Mouse (Mus musculus): Measurements from ENCODE around the gene Itgb4. TPM values are rescaled to one million over a fixed set of nuclear protein-coding genes. Genes with fewer than 3 reads are reported as not detected.

The Itgb4 gene
- total RNA-seq, 1 experiment from 2014 or later, result 2.0 TPM

DNA sequence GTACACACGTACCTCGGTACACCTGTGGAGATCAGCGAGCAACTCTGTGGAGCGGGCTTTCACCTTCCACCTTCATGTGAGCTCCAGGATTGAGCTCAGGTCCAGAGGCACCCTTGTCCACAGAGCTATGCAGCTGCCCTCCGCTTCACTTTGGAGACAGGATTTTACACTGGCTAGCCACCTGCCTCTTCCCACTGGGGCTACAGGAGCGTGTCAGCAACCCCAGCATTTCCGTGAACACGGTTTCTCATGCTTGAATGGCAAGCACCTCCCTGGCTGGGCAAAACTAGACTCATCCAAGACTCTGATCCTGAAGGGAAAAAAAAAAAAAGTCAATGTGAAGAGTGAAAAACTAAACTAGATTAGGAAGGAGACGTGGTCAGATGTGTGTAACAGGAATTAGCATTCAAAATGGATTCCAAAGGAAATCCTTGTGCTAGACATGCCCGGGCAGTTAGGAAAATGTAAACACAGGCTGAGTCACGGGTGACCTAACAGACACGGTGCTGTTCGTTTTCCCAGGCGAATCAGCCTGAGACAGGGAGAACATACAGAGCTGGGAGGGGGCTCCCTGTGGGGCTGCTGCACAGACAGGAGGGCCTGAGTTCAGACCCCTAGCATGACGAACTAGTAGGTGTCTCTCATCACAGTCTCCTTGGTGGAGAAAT is 4.4 kb upstream of the Itgb4 start:
- DNase-seq, result no peak

DNA sequence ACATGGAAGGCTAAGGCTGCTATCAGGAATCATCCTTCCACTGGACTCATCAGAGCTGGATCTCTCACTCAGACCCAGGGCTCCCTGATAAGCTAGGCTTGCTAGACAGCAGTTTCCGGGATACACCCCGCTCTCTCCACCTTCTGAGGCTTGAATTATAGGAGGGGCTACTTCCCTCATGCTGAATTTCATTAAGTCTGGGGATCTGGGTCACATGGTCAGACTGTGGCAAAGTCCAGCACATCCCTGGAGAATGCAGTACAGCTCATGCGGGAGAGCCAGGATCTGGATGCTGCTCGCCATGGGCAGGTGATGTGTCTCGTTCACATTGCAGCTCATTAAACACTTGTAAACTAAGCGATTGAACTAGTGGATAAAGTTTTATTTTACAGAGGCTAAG is 3.5 kb upstream of the Itgb4 start:
- DNase-seq, result no peak

DNA sequence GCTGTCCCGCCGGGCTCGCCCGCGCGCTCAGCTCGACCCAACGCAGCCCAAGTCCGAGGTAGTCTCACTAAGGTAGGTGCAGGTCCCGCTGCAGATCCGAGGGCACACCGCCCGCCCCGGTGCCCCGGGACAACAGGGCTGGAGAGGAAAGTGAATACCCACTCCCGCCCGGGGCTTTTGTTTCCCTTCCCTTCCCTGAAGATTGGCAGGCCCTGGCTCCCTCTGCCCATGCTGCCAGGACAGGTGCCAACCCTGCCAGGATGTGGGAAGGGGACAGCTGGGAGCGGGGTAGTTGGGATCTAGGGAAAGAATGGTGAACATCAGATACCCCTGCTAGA is 543 bp downstream of the Itgb4 start:
- DNase-seq, result no peak

DNA sequence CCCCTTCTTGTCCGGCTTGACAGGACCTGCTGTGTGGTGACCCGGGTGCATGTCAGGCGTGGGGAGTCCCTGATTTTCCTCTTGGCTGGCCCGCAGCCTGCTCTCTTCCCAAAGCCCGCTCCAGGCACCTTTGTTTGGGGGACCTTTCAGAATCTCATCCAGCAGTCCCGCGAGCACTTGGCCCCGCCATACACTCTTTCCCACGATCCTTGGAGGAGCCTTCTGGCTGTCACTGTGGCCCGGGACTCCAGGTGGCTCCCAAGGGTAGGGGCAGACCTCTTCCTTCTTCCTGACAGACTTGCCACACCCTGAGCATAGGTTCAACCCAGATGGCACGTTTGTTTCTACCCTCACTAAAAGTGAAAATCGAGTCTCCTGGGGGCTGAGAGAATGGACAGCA is 1.0 kb downstream of the Itgb4 start:
- no peak for DNase-seq

DNA sequence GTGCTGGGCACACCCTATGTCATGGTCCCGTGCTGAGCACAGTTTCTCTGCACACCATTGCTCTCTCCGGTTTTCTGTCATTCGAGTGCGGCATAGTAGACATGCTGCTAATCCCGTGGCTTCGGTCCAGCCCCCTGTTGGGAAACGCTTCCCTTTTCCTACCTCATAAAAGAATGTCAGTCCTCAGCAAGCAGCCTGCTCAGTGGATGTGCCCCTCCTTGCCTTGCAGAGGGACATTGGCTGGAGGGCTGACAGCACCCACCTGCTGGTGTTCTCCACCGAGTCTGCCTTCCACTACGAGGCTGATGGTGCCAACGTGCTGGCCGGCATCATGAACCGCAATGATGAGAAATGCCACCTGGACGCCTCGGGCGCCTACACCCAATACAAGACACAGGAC is 8.0 kb downstream of the Itgb4 start:
- DNase-seq, result no peak

DNA sequence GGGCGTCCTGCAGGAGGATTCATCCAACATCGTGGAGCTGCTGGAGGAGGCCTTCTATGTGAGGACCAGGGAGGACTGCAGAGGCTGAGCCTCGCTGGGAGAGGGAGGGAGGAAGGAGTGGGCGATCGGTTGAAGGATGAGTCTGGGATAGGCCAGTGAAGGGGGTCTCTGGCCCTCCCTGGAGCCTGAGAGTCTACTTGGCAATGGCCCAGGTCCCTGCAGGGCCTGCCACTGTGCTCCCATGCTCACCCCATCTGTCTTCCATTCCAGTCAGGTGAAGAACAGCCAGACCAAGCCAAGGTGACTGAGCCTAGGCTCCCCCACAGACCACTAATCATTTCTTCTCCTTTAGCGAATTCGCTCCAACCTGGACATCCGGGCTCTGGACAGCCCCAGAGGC is 8.8 kb downstream of the Itgb4 start:
- no peak for DNase-seq

DNA sequence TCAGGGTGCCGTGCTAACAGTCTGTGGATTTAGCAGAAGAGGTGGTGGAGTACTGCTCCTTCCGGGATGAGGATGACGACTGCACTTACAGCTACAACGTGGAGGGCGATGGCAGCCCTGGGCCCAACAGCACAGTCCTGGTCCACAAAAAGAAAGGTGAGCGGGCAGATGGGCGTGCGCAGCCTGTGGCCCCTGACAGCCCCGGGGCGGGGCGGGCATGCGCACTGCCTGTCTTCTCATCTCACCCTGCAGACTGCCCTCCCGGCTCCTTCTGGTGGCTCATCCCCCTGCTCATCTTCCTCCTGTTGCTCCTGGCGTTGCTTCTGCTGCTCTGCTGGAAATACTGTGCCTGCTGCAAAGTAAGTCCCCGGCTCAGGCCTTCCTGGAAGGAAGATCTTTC is 15.2 kb downstream of the Itgb4 start:
- no peak for DNase-seq

DNA sequence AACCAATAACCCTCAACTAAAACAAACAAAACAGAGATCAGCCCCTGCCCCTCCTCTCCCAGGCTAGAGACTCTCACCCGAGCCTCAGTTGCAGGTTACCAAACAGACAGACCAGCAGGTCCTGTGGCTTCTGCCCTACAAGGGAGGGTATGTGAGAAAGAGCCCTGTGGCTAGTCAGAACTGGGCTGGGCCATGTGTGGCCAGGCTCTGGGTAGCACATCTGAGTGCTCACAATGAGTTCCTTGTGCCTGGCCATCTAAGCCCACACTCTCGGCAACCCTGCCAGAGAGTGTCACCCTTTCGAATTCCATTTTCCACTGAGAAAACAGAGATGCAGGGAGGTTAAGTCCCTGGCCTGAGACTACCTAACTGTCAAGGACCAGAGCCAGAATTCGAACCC is 17.6 kb downstream of the Itgb4 start:
- DNase-seq, result no peak

DNA sequence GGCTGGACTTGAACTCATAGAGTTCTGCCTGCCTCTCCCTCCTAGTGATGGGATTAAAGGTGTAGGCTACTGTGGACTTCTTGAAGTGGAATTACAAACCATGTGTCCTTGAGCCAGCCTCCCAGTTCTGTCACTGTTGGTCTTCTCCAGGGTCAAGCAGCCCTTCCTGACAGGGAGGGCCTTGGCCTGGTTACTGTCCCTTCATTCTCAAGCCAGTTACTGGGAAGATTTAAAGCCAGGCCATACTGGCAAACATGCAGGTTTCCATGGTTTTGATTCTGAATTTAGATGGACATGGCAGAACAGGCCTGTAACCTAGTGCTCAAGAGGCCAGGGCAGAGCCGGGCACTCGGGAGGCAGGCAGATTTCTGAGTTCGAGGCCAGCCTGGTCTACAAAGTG is 20.7 kb downstream of the Itgb4 start:
- no peak for DNase-seq

DNA sequence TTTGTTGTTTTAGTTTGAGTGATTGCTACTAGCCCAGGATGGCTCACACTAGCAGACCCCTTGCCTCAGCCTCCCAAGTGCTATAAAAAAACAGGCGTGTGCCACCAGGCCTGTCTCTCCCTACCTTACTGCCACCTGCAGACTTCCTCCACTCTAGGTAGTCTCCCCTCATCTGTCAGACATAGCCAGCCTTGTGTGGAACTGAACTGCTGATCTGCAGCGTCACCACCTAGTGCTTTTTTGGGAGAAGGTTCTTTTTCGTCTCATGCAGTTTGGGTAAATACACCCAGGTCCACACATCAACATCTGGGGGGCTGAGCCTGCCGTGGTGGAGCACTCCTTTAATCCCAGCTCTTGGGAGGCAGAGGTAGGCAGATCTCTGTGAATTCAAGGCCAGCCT is 22.5 kb downstream of the Itgb4 start:
- DNase-seq, result no peak

DNA sequence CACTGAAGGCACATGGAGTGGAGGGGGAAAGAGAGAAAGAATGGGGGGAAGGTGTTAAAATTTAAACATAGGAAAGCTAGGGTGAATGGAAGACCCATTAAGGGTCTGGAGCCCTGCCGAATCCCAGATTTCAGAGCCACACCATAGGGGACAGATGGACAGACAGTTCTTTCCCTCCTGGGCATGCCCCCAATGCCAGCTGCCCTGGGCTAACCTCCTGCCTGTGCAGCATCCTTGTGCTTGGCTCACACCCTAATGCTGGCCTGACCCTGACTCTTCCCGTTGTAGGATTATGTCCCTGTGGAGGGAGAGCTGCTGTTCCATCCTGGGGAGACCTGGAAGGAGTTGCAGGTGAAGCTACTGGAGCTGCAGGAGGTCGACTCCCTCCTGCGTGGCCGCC is 23.2 kb downstream of the Itgb4 start:
- no peak for DNase-seq

DNA sequence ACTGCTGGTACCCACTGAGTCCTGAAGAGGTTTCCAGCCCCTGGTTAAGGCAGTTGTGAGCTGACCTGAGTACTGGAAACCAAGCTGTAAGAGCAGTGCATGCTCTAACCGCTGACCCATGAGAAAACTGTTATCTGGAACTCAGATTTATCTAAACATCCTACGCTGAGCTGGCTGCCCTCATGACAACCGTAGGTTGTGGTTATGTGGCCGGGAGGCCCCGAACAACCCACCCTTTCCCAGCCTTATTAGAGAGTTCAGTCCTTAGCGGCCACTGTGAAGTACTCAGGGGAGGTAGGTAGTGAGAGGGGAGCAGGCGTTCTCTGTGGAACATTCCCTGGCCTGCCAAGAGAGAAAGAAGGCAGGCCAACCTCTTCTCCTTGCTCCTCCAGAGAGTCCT is 24.5 kb downstream of the Itgb4 start:
- DNase-seq, result no peak

DNA sequence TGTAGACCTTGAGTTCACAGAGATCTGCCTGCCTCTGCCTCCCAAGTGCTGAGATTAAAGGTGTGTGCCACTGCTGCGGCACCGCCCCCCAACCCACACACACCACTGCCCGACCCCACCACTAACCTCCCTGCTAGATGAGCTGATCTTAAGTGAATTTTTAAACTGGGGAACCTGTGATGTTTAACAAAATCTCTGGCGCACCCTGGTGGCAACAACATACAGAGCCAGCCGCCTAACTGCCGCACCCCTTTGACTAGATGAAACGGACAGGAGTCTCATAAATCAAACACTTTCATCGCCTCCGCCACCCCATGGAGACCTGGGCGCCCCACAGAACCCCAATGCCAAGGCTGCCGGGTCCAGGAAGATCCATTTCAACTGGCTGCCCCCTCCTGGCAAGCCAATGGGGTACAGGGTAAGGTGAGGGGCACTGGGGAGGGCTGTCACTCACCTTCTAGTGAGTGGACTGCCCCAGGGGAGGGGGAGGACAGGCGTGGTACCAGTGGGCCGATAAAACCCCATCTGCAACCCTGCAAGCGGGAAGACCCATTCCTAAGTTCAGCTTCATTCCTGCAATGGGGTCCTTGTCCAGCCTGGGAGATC is 25.1 kb downstream of the Itgb4 start:
- DNase-seq, result peak; percentile 75

DNA sequence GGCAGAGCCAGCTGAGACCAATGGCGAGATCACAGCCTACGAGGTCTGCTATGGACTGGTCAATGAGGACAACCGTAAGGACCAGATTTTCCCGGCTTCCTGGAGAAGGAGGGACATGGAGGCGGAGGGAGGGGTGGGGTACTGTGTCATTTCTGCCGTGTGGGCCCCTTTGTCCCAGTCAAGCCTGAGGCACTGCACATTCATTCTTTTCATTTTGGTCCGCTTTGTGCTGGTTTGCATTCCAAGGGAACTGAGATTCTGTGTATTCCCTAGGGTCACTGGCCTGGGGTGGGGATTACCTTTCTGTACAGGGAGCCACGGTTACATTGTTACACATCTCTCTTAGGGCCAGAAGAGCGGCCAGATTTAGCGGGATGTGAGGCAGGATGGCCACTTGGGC is 26.1 kb downstream of the Itgb4 start:
- no peak for DNase-seq

DNA sequence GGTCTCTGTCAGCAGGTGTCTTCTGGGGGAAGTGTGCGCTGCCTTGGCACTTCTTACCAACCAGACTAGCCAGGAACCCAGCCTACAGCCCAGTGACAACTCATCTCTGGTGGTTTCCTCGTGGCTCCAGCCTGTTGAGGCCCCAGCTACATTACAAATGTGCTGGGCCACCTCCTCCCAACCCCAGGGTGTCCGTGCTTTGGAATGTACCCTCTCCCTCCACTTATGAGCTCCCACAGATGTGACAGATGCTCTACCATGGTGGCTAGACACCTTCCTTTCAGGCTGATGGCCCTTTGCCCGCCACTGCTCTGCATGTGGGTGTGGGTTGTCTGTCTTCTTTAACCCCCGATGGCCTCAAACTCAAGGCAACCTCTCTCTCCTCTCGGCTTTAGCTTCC is 27.2 kb downstream of the Itgb4 start:
- no peak for DNase-seq

DNA sequence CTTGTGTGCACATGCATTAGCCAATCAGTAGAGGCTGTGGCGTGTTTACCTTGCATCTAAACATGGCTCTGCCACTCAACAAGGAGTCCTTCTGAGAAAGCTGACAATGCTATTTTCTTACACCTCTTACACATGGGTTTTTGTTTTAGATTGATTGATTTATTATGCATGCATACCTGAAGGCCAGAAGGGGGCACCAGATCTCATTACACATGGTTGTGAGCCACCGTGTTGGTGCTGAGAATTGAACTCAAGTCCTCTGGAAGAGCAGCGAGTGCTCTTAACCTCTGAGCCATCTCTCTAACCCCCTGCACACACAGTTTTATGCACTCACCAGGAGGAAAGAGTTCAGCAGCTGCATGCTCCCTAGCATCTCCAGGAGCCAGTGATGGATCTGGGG is 28.4 kb downstream of the Itgb4 start:
- no peak for DNase-seq

DNA sequence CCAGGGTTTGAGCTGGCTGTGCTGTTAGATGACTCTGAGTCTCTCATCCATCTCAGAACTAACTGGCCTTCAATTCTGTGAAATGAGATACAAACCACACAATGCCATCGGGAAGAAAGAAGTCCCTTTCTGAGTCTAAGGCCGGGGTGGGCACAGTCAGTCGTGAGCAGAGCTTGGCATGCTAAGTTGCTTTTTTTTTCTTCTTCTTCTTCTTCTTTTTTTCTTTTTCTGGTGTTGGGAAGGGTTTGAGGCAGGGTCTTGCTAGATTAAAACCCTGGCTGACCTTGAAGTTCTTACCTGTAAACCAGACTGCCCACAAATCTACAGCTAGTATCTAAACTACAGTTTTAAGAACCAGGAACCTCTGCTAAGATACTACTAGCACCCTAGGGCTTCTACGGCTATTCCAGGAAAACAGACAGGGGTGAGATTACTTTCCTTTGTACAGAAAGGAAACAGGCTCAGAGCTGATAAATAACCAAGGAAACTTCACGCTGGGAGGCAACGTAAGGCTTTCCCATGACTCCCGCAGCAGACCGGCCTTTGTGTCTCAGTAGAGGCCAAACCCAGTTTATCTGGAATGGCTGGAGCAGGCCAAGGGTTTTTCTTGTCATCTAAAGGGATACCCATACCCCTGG is 29.8 kb downstream of the Itgb4 start:
- DNase-seq, result no peak

DNA sequence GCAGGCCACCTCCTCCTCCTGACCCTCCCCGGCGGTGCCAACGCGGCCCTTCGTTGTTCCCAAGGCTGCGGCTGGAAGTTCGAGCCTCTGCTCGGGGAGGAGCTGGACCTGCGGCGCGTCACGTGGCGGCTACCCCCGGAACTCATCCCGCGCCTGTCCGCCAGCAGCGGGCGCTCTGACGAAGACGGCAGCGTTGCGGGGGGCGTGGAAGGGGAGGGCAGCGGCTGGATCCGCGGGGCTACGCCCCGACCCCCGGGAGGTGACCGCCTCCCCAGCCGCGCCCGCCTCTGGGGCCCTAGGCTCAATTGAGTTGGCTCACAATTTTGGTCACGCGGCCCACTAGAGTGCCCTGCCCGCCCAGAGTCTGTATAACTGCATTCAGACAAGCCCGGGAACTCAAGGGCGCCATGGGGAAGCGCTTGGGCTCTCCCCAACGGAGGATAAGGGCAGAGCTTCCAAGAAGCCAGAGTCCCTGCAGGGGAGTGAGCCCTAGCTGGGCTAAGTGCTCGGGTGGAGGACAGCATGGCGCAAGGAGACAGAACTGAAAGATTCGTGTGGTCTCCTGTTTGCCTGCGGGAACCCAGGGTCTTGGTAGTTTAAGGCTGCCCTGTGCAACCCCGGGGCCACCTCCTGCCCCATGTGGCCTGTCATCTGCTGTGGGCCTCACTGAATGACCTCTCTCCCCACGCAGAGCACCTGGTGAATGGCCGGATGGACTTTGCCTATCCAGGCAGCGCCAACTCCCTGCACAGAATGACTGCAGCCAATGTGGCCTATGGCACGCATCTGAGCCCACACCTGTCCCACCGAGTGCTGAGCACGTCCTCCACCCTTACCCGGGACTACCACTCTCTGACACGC is 30.6 kb downstream of the Itgb4 start:
- DNase-seq, result peak; percentile 84

DNA sequence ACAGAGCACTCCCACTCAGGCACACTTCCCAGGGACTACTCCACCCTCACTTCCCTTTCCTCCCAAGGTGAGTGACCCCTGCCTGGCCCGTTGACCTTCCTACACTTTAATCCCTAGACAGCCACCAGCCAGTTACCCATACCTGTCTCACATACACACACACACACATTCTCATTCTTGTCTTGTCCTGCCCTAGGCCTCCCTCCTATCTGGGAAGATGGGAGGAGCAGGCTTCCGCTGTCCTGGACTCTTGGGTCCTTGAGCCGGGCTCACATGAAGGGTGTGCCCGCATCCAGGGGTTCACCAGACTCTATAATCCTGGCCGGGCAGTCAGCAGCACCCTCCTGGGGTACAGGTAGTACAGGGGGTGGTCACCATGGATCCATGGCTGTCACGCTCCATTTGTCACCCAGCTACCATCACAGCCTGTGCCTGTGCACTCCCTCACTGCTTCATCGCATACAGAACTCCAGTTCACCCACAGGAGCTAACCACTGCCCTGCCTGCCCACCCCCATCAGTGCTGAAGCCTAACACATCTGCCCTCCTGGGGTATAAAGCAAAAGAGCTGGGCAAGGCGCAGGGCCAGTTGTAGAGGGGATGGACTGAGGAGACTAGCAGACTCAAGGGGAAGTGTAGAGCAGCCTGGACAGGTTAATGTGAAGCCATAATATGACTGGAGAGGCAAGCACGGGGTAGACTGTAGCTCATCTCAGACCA is 31.4 kb downstream of the Itgb4 start:
- no peak for DNase-seq

DNA sequence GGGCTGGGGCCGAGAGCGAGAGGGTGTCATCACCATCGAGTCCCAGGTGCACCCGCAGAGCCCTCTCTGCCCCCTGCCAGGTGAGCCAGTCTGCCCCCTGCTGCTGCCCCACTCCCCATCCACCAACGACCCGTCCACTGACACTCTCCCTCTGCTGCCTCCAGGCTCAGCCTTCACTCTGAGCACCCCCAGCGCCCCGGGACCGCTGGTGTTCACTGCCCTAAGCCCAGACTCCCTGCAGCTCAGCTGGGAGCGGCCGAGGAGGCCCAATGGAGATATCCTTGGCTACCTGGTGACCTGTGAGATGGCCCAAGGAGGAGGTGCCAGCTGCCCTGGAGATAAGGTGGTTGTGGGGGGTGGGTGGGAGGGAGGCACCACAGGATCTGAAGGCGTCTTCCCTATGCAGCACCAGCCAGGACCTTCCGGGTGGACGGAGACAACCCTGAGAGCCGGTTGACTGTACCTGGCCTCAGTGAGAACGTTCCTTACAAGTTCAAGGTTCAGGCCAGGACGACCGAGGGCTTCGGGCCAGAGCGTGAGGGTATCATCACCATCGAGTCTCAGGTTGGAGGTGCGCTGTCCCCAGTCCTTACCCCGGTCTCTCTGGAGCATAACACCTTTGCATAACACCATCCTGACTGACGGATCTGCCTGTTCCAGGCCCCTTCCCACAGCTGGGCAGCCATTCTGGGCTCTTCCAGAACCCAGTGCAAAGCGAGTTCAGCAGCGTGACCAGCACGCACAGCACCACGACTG is 32.8 kb downstream of the Itgb4 start:
- DNase-seq, result no peak

DNA sequence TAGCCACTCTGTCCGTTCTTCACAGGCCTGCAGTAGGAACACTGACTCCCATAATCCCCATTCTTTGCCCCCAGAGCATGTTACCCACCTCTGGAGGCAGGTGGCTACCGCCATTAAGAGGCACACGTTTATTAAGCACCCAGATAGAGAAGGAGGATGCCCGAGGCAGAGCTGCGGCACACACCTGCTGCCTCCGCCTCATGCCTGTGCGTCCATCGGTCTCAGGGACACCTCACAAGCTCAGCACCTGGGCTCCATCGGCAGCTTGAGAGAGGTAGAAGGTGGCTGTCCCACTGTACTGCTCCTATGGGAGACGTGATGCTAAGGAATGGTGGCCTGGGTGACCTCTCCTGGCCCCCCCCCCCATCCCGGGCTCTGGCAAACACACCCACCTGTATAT is 33.9 kb downstream of the Itgb4 start:
- DNase-seq, result no peak

DNA sequence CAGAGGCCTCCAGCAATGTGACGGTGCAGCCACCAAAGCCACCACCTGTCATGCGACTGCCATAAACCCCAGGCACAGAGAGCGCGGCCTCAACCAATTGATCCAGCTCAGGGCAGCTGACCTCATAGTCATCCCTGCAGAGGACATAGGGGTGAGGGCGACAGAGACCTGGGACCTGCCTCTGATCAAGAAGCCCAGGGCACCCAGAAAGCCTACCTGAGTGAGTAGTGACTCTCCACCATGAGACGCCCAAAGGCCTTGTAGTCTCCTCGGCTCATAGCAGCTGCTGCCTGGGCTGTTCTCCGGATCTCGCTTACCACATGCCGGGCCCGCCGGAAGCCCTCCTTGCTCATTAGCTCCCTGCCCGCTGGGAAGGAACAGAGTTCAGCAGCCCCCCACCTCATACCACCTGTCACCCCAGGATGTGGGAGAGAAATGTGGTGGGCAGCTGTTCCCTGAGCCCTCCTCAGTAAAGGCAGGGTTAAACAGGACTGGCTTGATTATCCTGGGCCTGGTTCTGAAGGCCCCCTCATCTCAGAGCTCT is 34.4 kb downstream of the Itgb4 start:
- no peak for DNase-seq

All from adrenal gland, postnatal 25 days (tissue).